Mouse (Mus musculus) liver, embryonic 11.5 days (tissue): ENCODE data around the gene Prkce. TPM values are rescaled to one million over a fixed set of nuclear protein-coding genes. Genes with fewer than 3 reads are reported as not detected.

Source experiments
- ATAC-seq: fragments of 200-750 bp; cut with Nextera tagmentation; replicated peaks from 2 replicates; pipeline ENCODE4 v1.8.0; 2017; ENCODE audit warnings: moderate number of reproducible peaks, mild to moderate bottlenecking, moderate TSS enrichment, moderate library complexity; ENCODE audit not compliant: low FRiP score
- DNase-seq: peaks from one replicate; pipeline ENCODE4 v3.0.0-alpha.2; 2017; ENCODE audit warnings: low spot score
- H3K27ac ChIP-seq: fragments of 300-500 bp; sonication (generic); 2 replicates; pipeline ENCODE4 v1.5.1; 2014; ENCODE audit warnings: mild to moderate bottlenecking, low read depth, low read length, control low read depth
- H3K27me3 ChIP-seq: fragments of 300-500 bp; sonication (generic); replicated peaks from 2 replicates; pipeline ENCODE4 v1.6.1; 2014; ENCODE audit warnings: low read length, mixed read lengths; ENCODE audit not compliant: control insufficient read depth, insufficient read depth
- H3K36me3 ChIP-seq: fragments of 300-500 bp; sonication (generic); 2 replicates; pipeline ENCODE4 v1.6.1; 2014; ENCODE audit warnings: mild to moderate bottlenecking, low read length, moderate library complexity, mixed read lengths; ENCODE audit not compliant: control insufficient read depth, insufficient read depth
- H3K4me1 ChIP-seq: fragments of 300-500 bp; sonication (generic); replicated peaks from 2 replicates; pipeline ENCODE4 v1.6.1; 2014; ENCODE audit warnings: low read length, mixed read lengths; ENCODE audit not compliant: control insufficient read depth, insufficient read depth
- H3K4me2 ChIP-seq: fragments of 300-500 bp; sonication (generic); 2 replicates; pipeline ENCODE4 v1.6.1; 2014; ENCODE audit warnings: mild to moderate bottlenecking, control low read depth, moderate library complexity
- H3K4me3 ChIP-seq: fragments of 300-500 bp; sonication (generic); 2 replicates; pipeline ENCODE4 v1.5.1; 2014; ENCODE audit warnings: low read depth, low read length, control low read depth
- H3K9ac ChIP-seq: fragments of 300-500 bp; sonication (generic); 2 replicates; pipeline ENCODE4 v1.6.1; 2014; ENCODE audit warnings: low read depth, low read length, control low read depth
- H3K9me3 ChIP-seq: fragments of 300-500 bp; sonication (generic); 2 replicates; pipeline ENCODE4 v1.6.1; 2016; ENCODE audit warnings: low read length, inconsistent platforms, mixed read lengths; ENCODE audit not compliant: control insufficient read depth
- WGBS: fragments of 180-500 bp; shearing (Covaris S2); extraction: QIAGEN DNeasy Blood & Tissue Kit; methylation state at CpG from one replicate; pipeline ENCODE4 v1.1.7; 2014; 5-methylcytosine and 5-hydroxymethylcytosine counted together
- polyA plus RNA-seq: library from polyadenylated mRNA; unstranded; fragments of >200 nt; fragmentation: Nextera tagmentation; extraction: Ambion mirVana; gene quantifications from 2 replicates; pipeline ENCODE4 v1.2.1, GENCODE M21; 2014

The Prkce gene
- polyA plus RNA-seq, 1 experiment from 2014 or later = 4.0 TPM

GRCm38 (mm10) chr17:86279751-86280150 is 112.2 kb downstream of the Prkce start:
- no peak for DNase-seq
- Histone ChIP-seq H3K9me3 (no peaks in the 10 kb centered on the region), H3K4me1 (0 out of 2 replicates have a peak, but pooled peaks cover 3% of the 10 kb centered on the region), H3K4me3 (no peak overlapping the region), H3K27me3 (no peaks in the 10 kb centered on the region), H3K36me3 (no peaks in the 10 kb centered on the region), H3K27ac (no peak overlapping the region), H3K4me2 (no peak overlapping the region), H3K9ac (no peak overlapping the region)
- ATAC-seq = no peak
- WGBS = 52% methylated on average over 10 of the region's 10 CpGs

GRCm38 (mm10) chr17:86283741-86284140 is 116.2 kb downstream of the Prkce start:
- Histone ChIP-seq H3K27ac (no peak overlapping the region), H3K9ac (no peak overlapping the region), H3K4me1 (0 out of 2 replicates have a peak, but pooled peaks cover 3% of the 10 kb centered on the region), H3K36me3 (no peaks in the 10 kb centered on the region), H3K9me3 (no peaks in the 10 kb centered on the region), H3K4me2 (no peak overlapping the region), H3K4me3 (no peak overlapping the region), H3K27me3 (no peaks in the 10 kb centered on the region)
- DNase-seq (no peak), ATAC-seq (no peak)
- WGBS = 12% methylated on average over 5 of the region's 5 CpGs

- Histone ChIP-seq H3K9me3 (no peaks in the 10 kb centered on the region), H3K4me2 (no peak overlapping the region), H3K4me1 (no peaks in the 10 kb centered on the region), H3K4me3 (no peak overlapping the region), H3K27ac (no peak overlapping the region), H3K36me3 (no peaks in the 10 kb centered on the region), H3K27me3 (no peaks in the 10 kb centered on the region), H3K9ac (no peak overlapping the region)
- DNase-seq (no peak), ATAC-seq (no peak)
- 86% methylated on average over 5 of the region's 5 CpGs for whole genome bisulfite sequencing
Observed at GRCm38 (mm10) chr17:86285058-86285457, 117.5 kb downstream of the Prkce start.

- no peaks in the 10 kb centered on the region for H3K4me1 ChIP-seq
- no peak for ATAC-seq
- DNase-seq = no peak
Observed at GRCm38 (mm10) chr17:86286747-86287271, 119.2 kb downstream of the Prkce start.

DNA sequence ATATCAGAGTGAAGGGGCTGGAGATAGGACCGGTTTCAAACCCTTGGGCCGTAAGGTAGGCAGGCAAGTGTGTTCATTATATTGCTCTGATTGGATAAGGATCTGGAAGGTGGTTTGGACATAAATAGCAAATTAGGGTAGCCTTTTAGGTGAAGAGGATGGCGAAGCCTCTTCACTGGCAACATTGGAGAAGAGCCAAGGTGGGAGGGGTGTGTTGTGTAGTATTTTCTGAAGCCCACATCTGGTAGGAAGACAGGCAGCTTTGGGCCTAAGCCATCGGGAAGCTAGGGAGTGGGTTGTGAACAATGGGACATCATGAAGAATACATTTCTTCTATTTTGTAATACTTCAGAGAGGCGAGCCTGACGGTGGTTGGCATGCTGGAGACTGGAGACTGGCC is 125.1 kb downstream of the Prkce start:
- no peak overlapping the region for H3K27ac ChIP-seq

More at GRCm38 (mm10) chr17:86286747-86287271, 119.2 kb downstream of the Prkce start:
- Histone ChIP-seq H3K9ac (no peak overlapping the region), H3K4me2 (no peak overlapping the region), H3K27me3 (no peaks in the 10 kb centered on the region), H3K27ac (no peak overlapping the region), H3K9me3 (no peaks in the 10 kb centered on the region), H3K36me3 (no peaks in the 10 kb centered on the region), H3K4me3 (no peak overlapping the region)
- 73% methylated on average over 7 of the region's 7 CpGs for WGBS

DNA sequence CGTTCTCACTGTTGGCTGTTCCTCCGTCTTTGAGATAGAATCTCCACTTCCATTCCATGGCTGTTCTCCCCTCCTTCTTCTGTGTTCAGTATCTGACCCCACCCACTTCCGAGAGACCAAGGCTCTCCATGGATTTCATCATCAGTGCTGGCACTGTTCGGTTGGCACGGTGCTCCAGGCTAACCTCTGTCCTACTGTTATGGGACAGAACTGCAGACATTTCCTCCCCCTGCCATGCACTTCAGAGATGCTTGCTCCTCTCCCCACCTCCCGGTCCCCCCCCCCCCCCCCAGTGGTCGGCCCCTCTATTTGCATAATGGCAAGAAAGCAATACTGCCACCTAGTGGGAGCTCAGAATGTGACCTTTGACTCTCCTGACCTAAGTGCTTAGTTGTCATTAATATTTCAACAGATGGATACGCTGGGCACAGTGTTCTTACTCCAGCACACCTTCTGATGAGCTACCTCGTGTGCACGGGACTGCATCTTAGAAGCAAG is 125.7 kb downstream of the Prkce start:
- Histone ChIP-seq H3K4me2 (peak overlapping the region; percentile 49), H3K4me1 (0 out of 2 replicates have a peak, but pooled peaks cover 2% of the 10 kb centered on the region), H3K36me3 (no peaks in the 10 kb centered on the region), H3K4me3 (peak overlapping the region; percentile 38), H3K27me3 (no peaks in the 10 kb centered on the region), H3K9ac (no peak overlapping the region), H3K27ac (no peak overlapping the region), H3K9me3 (no peaks in the 10 kb centered on the region)
- 27% methylated on average over 8 of the region's 10 CpGs for WGBS
- peak; percentile 70 for ATAC-seq
- DNase-seq = no peak

More for the DNA sequence above, 125.1 kb downstream of the Prkce start:
- Histone ChIP-seq H3K27me3 (no peaks in the 10 kb centered on the region), H3K9me3 (no peaks in the 10 kb centered on the region), H3K4me2 (peak overlapping the region; percentile 49), H3K9ac (no peak overlapping the region), H3K4me3 (no peak overlapping the region), H3K4me1 (0 out of 2 replicates have a peak, but pooled peaks cover 2% of the 10 kb centered on the region), H3K36me3 (no peaks in the 10 kb centered on the region)
- DNase-seq = no peak
- whole genome bisulfite sequencing = 86% methylated on average over 6 of the region's 6 CpGs
- no peak for ATAC-seq

- 65% methylated on average over 3 of the region's 3 CpGs for WGBS
- no peak overlapping the region for H3K9ac ChIP-seq
- no peak overlapping the region for H3K27ac ChIP-seq
- H3K4me3 ChIP-seq = no peak overlapping the region
- H3K27me3 ChIP-seq = no peaks in the 10 kb centered on the region
- H3K36me3 ChIP-seq = no peaks in the 10 kb centered on the region
- H3K9me3 ChIP-seq = no peaks in the 10 kb centered on the region
- H3K4me2 ChIP-seq = no peak overlapping the region
- peaks cover 38% of the 10 kb centered on the region for H3K4me1 ChIP-seq
- ATAC-seq (no peak), DNase-seq (no peak)
Observed at GRCm38 (mm10) chr17:86299576-86299975, 132.0 kb downstream of the Prkce start.

DNA sequence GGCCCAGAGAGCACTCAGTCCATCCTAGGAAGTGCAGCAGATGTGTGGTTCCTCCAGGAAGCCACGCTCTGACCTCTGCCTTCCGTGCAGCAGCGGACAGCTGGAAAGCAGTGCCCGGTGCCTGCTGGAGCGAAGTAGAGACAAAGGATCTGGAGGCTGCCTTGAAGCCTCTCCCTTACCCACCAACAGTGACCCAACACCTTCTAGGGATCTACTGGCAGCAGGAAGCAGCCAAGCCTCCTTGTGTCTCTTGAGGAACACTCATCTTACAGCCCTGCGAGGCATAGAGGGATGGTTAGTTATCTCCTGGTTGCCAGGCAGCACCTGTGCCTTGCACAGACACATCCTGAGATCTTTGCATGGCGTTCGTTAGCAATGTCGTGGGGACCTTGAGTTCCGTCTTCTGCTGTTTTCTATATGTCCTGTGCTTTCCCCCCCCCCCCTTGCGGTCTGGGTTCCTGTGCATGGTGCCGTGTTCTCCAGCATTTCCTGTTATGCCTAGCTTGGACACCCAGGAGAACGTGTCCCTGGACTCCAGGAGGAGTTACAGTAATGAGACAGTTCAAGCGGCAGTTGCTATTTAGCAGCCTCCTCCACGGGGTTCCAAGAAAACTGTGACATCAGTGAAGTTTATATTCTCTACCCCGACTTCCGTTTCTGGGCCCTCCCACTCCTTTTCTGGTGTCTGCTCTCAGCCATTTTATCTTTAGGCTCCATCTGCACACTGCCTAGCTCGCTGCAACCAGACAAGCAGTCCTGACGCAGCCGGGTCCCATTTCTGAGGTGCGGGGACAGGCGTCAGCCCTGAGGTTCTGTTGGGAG is 133.4 kb downstream of the Prkce start:
- peak; percentile 68 for DNase-seq

More for the DNA sequence above, 133.4 kb downstream of the Prkce start:
- peaks cover 40% of the 10 kb centered on the region for H3K4me1 ChIP-seq
- no peaks in the 10 kb centered on the region for H3K27me3 ChIP-seq
- H3K27ac ChIP-seq = peak overlapping the region; percentile 94
- ATAC-seq = peak; percentile 88
- peak overlapping the region; percentile 62 for H3K9ac ChIP-seq
- peak overlapping the region; percentile 40 for H3K4me3 ChIP-seq
- WGBS = 26% methylated on average over 22 of the region's 22 CpGs
- H3K36me3 ChIP-seq = no peaks in the 10 kb centered on the region
- H3K4me2 ChIP-seq = peak overlapping the region; percentile 74
- no peaks in the 10 kb centered on the region for H3K9me3 ChIP-seq
